Mouse (Mus musculus) neutrophil, adult 5-6 weeks (primary cell): ENCODE data around the gene Nfib. TPM values are rescaled to one million over a fixed set of nuclear protein-coding genes. Genes with fewer than 3 reads are reported as not detected.

ENCODE experiments used
- ATAC-seq: fragments of 151-379, 151-347 bp; 2 replicates; pipeline ENCODE4 v1.8.0; 2017; ENCODE audit warnings: mild to moderate bottlenecking, moderate TSS enrichment; ENCODE audit not compliant: insufficient number of reproducible peaks, poor library complexity, low FRiP score, severe bottlenecking; ENCODE audit errors: extremely low read depth
- total RNA-seq: library from RNA; stranded (forward); fragments of 200-1000 nt; gene quantifications from 2 replicates; pipeline ENCODE4 v1.2.3, GENCODE M21; 2017

The Nfib gene
- total RNA-seq, 1 experiment from 2014 or later, result not detected

- no peak for ATAC-seq
These were observed 313.1 kb downstream of the Nfib start for GRCm38 (mm10) chr4:82392496-82392895.

- ATAC-seq, result no peak
These were observed 313.7 kb downstream of the Nfib start for GRCm38 (mm10) chr4:82391726-82392472.

- ATAC-seq, result no peak
These were observed 315.0 kb downstream of the Nfib start for GRCm38 (mm10) chr4:82390545-82390944.

- ATAC-seq, result no peak
These were observed 315.7 kb downstream of the Nfib start for GRCm38 (mm10) chr4:82389876-82390275.

- ATAC-seq, result no peak
These were observed 317.9 kb downstream of the Nfib start for GRCm38 (mm10) chr4:82387620-82388019.

- no peak for ATAC-seq
These were observed 319.1 kb downstream of the Nfib start for GRCm38 (mm10) chr4:82386222-82386993.

GRCm38 (mm10) chr4:82385638-82386037 lies 319.9 kb downstream of the Nfib start:
- no peak for ATAC-seq

- no peak for ATAC-seq
These were observed 321.4 kb downstream of the Nfib start for GRCm38 (mm10) chr4:82383991-82384731.

GRCm38 (mm10) chr4:82383346-82383745 lies 322.2 kb downstream of the Nfib start:
- ATAC-seq, result no peak

GRCm38 (mm10) chr4:82381786-82382185 lies 323.8 kb downstream of the Nfib start:
- no peak for ATAC-seq

GRCm38 (mm10) chr4:82380578-82380977 lies 325.0 kb downstream of the Nfib start:
- no peak for ATAC-seq

- ATAC-seq, result no peak
These were observed 327.5 kb downstream of the Nfib start for GRCm38 (mm10) chr4:82378050-82378449.

GRCm38 (mm10) chr4:82377621-82378020 lies 327.9 kb downstream of the Nfib start:
- no peak for ATAC-seq

- ATAC-seq, result no peak
These were observed 331.0 kb downstream of the Nfib start for GRCm38 (mm10) chr4:82374560-82374959.

- no peak for ATAC-seq
These were observed 333.3 kb downstream of the Nfib start for GRCm38 (mm10) chr4:82372217-82372616.

- ATAC-seq, result no peak
These were observed 334.1 kb downstream of the Nfib start for GRCm38 (mm10) chr4:82371471-82371870.

GRCm38 (mm10) chr4:82369011-82369776 lies 336.4 kb downstream of the Nfib start:
- no peak for ATAC-seq

- ATAC-seq, result no peak
These were observed 337.3 kb downstream of the Nfib start for GRCm38 (mm10) chr4:82368091-82368775.
